Mouse (Mus musculus) urinary bladder, postnatal 25 days (tissue): Measurements from ENCODE around the gene Dhx16.
"Not testable (repeated sequence)": the region's sequence is repeated elsewhere in the genome, so short reads cannot be mapped to it uniquely, and the experiment has no call there.

Source experiments
- DNase-seq: peaks from one replicate; pipeline ENCODE4 v3.0.0; 2022; ENCODE audit warnings: low spot score

Gene Dhx16

DNA sequence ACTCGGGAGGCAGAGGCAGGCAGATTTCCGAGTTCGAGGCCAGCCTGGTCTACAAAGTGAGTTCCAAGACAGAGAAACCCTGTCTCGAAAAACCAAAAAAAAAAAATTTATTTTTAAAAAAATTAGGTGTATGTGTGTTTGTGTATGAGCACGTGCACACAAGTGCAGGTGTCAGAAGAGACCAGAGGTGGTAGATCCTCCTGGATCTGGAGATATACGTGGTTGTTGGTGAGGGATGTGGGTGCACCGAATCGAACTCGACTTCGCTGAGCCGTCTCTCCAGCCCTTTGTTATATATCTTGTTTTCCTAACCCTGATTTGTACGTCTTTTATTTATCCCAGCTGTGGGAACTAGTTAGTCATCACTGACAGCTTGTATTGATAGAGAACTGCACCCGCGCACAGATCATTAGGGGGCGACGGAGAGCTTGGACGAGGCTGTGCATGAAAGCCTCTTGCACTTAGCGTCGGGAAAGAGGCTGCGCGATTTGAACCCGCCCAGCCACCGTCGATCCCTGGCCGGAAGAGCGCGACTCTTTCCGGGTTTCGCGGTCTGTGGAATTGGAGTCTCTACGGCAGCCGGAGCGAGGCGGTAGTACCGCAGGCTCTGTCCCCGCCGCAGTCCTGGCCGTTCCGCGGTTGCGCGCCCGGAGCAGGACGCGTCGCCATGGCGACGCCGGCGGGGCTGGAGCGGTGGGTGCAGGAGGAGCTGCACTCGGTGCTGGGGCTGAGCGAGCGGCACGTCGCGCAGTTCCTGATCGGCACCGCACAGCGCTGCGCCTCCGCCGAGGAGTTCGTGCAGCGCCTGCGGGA is at the start of gene Dhx16:
Gene Dhx16, plus strand, starts transcription at position 575 of the 813 bp plus-strand sequence.
- DNase-seq: peak; percentile 95

DNA sequence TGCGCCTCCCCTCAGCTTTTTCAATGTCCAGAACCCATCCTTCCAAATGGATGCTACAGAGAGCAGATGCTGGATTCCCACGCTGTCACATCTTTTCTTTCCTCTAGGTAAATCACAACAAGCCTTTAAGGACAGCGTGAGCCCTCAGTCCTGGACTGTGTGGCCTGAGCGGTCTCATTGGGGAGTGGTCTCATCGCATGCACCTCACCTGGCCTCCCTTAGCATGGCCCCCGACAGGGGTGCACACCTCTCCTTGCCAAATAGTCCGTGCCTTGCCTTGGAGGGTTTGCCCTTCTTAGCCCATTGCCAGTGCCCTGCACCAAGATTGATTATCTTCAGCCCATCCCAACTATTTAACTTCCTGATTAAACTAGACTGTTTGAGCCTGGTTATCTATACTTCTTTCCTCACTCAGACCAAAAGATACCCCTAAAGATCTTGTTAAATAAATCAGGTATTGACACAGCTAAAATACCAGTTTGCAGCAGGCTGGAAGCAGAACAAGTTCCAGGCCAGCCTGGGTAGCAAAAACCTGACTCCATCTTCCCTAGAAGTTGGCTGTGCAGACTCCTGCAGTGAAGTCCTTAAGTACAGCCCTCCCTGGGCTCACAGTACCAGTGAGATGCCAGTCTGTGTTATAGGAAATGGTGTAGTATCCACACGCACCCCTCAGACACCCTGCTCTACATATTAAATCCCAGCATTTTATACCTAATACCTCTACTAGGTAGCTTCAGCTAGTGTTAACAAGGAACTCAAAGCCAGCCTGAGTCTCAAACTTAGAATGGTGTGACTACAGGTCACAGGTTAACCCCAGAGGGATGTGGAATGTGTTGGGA is 47.0 kb upstream of the Dhx16 start:
- DNase-seq: no peak

GRCm38 (mm10) chr17:35833239-35833751 is 46.3 kb upstream of the Dhx16 start:
- DNase-seq: no peak

GRCm38 (mm10) chr17:35833894-35834293 is 45.7 kb upstream of the Dhx16 start:
- no peak for DNase-seq

- DNase-seq: no peak
Measured at GRCm38 (mm10) chr17:35834696-35835422, 44.8 kb upstream of the Dhx16 start.

DNA sequence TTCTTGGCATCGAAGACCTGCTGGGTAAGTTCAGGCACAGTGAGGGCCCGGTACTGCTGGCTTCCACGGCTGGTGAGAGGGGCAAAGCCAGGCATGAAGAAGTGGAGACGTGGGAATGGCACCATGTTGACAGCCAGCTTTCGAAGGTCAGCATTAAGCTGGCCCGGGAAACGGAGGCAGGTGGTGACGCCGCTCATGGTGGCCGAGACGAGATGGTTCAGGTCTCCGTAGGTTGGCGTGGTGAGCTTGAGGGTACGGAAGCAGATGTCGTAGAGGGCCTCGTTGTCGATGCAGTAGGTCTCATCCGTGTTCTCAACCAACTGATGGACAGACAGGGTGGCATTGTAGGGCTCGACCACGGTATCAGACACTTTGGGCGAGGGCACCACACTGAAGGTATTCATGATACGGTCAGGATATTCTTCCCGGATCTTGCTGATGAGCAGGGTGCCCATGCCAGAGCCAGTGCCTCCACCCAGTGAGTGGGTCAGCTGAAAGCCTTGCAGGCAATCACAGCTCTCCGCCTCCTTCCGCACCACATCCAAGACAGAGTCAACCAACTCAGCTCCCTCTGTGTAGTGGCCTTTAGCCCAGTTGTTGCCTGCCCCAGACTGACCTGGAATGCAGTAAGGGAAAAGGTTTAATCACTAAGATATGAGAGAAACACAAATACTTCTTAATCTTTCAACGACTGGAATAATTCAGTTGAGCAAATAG is 44.0 kb upstream of the Dhx16 start:
- no peak for DNase-seq

GRCm38 (mm10) chr17:35836178-35836965 is 43.2 kb upstream of the Dhx16 start:
- DNase-seq: peak; percentile 73

GRCm38 (mm10) chr17:35836991-35837422 is 42.6 kb upstream of the Dhx16 start:
- peak; percentile 91 for DNase-seq

DNA sequence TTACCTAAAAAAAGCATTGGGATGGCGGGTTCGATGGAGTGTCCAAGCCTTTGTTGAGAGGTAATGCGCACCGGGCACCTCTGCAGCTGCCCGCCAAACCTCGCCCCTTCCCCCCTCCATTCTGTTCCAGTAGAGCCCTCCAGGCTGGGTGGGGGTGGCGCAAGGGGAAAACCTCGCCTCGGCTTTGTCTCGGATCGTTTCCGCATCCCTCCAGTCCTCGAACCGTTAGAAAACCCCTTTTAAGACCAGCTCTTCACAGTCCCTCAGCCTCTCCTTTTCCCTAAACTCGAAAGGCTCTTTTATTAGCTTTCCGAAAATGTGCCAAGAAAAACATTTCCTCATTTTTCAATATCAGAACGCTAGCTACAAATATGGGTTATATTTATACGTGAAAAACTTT is 42.1 kb upstream of the Dhx16 start:
- no peak for DNase-seq

GRCm38 (mm10) chr17:35838122-35838544 is 41.5 kb upstream of the Dhx16 start, which contains the start of gene Tubb5:
Tubb5 (minus strand) TSS chr17:35838306.
- DNase-seq: peak; percentile 89

GRCm38 (mm10) chr17:35838570-35838969 is 41.0 kb upstream of the Dhx16 start:
- DNase-seq: no peak

DNA sequence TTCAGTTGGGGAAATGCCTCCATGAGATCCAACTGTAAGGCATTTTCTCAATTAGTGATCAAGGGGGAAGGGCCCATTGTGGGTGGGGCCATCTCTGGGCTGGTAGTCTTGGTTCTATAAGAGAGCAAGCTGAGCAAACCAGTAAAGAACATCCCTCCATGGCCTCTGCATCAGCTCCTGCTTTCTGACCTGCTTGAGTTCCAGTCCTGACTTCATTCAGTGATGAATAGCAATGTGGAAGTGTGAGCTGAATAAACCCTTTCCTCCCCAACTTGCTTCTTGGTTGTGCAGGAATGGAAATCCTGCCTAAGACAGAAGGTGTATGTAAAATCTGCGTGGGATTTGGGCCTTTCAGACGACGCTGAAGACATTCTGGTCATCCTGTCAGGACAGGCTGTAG is 40.6 kb upstream of the Dhx16 start:
- DNase-seq: not testable (repeated sequence)

DNA sequence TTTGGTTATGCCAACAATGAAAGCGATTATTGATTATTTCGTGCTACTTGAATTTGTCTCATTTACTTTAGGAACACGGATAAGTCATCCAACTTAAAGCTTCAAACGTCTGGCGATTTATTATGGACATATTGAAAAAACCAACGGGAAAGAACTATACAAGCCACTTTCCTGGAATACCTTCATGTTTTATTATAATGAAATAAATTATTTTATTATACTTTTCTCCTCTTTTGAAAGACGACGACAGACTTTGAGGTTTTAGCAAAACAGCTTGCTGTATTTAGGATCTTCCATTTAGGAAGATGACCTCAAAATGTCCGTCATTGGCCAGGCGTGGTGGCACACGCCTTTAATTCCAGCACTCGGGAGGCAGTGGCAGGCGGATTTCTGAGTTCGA is 39.1 kb upstream of the Dhx16 start:
- no peak for DNase-seq

GRCm38 (mm10) chr17:35841076-35841950 is 38.3 kb upstream of the Dhx16 start, which contains the start of gene Mdc1:
Mdc1 (plus strand) TSS chr17:35841515.
- peak; percentile 96 for DNase-seq

DNA sequence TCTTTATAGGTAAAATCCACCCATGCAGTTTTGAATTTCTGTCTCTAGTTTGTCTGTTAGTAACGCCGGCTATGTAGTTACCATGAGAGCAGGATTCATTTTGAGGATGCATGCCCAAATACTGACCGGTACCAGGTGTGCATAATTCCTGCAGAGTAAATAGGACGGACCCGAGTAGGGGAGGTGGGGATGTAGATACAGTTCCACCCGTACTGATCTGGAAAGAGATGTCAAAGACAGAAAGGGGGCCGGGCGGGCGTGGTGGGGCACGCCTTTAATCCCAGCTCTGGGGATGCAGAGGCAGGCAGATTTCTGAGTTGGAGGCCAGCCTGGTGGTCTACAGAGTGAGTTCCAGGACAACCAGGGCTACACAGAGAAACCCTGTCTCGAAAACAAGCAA is 37.6 kb upstream of the Dhx16 start:
- DNase-seq: no peak

GRCm38 (mm10) chr17:35843514-35843913 is 36.1 kb upstream of the Dhx16 start:
- no peak for DNase-seq

- no peak for DNase-seq
Measured at GRCm38 (mm10) chr17:35848112-35848511, 31.5 kb upstream of the Dhx16 start.

GRCm38 (mm10) chr17:35850974-35851373 is 28.6 kb upstream of the Dhx16 start:
- DNase-seq: no peak

DNA sequence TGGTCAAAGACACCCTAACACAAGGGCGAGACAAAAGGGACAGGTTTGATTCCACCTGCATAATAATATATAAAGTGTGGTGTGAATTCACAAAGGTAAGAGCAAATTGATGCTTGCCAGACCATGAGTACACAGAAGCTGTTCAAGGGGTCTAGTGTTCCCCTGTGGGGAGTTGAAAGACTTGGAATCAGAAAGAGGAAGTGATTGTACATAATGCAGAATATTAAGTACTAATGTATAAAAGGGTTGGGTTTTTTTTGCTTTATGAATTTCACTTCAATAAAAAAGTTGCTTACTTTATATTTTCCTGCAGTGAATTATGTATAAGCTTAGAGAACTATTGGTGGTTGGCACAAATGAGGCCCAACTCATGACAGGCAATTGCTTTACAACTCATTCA is 20.2 kb upstream of the Dhx16 start:
- no peak for DNase-seq
